Mouse (Mus musculus) ZHBTc4 (cell line): Measurements from ENCODE around the gene Wdfy4.

Source experiments
- DNase-seq: peaks from one replicate; pipeline ENCODE4 v3.0.0-alpha.2; 2011; ENCODE audit warnings: low read depth, low spot score

Wdfy4 gene

DNA sequence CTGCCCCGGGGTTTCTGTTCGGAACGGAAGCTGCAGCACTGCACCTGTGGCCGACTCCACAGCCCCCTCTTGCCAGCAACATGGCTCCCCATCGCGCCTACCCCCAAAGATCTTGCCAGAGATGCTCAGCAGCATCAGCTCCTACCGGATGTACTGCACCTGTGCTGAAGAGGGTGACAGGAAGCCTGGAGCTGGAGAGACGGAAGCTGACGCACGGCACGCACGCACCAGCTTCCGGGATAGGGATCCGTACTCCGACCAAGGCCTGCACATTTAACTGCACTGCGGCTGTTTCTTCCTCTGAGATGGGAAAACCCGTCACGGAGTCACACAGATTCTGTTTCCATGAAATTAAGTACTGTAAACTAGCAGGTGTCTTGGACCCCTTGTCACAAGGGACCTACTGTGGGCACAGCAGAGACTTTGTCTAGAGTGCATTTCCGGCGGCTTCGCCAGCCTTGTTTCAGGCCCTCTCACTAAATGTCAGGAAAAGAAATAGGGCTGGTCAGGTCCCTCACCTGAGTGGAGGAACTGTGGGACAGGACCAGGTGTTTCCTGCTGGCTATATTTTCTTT, 4.6 kb upstream of the Wdfy4 start:
- DNase-seq = no peak

GRCm38 (mm10) chr14:33189230-33189629, 3.9 kb upstream of the Wdfy4 start:
- DNase-seq = no peak

DNA sequence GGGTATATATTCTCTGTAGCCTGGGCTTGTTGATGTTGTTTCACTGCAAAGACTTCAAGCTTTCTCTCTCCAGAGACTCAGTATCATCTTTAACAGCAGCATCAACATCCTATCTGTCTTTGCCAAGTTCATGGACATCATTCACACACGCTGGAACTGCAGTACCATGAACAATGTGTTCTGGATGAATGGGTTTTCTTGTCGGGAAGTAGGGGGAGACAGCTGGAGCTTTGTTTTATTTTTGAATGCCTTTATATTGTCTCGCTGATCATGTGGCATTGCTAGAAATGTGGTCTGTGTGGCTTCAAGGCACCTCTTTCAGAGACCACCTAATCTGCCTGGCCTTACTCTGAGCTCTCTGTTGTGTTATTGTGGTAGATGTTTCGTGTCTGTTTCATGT, 1.9 kb upstream of the Wdfy4 start:
- DNase-seq = no peak

DNA sequence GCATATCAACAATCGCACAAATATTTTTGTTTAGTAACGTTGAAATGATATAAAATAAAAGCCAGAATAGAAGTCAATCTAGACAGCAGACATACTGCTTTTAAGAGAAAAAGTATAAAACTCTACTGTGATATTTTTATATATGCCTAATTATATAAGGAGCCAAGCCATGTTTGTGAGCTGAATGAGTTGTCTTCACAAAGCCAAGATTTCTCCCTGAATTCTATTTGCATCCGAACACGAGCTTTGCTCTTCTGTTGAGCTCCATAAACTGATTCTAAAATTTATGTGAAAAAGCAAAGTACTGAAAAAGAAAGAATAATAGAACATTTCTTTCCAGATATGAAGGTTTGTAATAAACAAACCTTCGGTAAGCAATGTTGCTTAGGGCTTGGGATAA, 5.2 kb downstream of the Wdfy4 start:
- no peak for DNase-seq

DNA sequence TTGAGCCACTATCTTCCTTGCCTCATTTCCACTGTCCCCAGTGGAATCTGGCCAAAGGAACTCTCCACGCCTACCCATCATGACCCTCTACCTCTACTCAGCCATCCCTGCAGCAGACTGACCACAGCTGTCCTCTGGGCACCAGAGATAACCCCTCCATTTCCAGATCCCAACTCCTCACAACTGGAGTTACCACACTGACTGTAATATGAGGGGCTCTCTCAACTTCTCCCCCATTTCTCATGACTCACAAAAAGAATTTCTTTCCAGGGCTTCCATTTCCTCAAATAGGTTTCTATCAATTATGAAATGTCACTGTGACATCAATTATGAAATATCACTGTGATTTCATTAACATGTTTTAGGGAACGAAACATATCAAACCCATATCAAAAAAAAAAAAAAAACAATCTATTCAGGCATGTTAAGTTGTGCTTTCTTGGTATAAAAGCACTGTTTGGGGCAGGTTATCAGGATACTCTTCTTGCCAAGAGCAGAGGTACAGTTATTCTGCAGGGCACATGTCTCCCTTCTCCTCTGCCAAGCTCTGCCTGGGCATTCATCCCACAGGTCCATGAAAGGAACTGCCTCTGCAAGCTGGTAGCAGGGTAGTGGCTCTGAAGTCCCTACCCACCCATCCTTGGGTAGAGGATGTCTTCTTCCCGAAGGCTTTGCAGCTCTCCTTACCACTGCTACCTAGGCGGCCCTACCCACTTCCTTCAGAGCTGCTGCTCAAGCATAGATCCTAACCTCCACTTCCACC, 10.1 kb downstream of the Wdfy4 start:
- DNase-seq = no peak

GRCm38 (mm10) chr14:33171942-33172341, 13.4 kb downstream of the Wdfy4 start:
- DNase-seq = no peak

- DNase-seq = no peak
Measured at GRCm38 (mm10) chr14:33168750-33169149, 16.6 kb downstream of the Wdfy4 start.

DNA sequence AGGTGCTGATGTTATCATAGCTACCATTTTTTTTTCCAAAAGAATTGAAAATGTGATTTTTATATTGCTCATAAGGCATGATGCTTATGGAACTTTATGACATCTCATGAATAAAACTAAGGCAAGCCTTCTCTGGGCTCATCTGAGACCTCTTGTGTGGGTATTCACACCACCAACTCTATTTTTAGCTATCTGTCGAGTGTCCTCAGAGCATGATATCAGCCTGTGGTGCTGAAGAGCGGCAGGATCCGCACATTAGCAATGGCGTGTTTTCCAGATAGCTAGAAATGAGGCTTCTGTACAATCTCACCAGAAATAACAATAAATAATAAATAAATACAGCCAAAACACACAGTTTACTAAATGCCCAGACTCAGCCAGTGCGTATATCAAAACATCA, 23.1 kb downstream of the Wdfy4 start:
- no peak for DNase-seq

DNA sequence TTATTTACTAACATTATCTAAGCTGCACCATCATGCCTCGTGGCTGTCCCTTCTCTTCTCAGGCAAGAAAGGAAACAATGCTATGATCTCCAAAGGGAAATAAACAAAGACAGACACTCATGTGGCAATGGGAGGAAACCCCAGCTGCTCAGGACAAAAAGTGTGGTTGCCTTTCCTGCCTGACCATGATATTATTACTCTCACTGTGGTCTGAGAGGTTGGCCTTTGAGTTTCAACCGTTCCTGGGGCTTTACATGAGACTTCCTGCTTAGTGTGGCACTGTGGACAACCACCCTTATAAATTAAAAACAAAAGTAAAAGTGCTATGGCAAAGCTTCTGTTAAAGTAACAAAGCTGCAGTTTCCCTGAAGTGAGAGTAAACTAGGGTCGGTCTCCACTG, 27.0 kb downstream of the Wdfy4 start:
- no peak for DNase-seq

DNA sequence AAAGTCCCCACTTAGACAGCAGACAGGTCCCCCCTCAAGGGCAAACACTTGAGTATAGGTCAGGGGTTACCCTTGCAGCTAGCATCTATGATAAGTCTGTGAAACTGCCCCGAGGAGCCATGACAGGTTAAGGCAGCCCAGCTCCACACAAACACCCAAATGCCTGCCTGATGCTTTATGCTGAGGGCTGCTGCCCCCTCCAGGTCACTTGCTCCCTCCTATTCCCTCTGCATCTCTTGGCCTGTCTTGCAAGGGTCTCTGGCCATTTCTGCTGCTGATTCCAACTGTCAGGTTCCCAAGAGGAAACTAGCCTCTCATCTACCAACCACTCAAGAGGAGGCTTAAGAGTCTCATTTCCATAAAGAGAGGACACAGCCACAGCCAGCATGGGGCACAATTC, 32.4 kb downstream of the Wdfy4 start:
- peak; percentile 55 for DNase-seq

- DNase-seq = peak; percentile 30
Measured at GRCm38 (mm10) chr14:33146287-33146686, 39.0 kb downstream of the Wdfy4 start.

DNA sequence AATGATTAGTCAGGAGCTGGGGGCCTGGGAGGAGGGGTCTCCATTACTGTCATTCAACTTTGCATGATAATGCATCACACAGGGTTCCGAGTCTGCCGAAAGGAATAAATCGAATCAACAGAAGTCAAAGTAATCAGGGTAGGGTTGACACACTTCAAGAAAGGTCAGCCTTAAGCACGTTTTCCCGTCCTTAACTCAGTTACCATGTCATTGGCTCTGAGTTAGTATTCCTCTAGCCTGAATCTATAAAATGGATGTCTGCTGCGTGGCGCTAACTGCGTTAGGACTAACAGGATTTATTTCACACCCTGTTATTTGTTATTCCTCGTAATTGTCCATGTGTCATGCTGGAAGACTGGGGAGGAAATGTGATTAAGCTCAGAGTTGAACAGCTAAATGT, 48.5 kb downstream of the Wdfy4 start:
- DNase-seq = no peak

GRCm38 (mm10) chr14:33135170-33135569, 50.1 kb downstream of the Wdfy4 start:
- no peak for DNase-seq

DNA sequence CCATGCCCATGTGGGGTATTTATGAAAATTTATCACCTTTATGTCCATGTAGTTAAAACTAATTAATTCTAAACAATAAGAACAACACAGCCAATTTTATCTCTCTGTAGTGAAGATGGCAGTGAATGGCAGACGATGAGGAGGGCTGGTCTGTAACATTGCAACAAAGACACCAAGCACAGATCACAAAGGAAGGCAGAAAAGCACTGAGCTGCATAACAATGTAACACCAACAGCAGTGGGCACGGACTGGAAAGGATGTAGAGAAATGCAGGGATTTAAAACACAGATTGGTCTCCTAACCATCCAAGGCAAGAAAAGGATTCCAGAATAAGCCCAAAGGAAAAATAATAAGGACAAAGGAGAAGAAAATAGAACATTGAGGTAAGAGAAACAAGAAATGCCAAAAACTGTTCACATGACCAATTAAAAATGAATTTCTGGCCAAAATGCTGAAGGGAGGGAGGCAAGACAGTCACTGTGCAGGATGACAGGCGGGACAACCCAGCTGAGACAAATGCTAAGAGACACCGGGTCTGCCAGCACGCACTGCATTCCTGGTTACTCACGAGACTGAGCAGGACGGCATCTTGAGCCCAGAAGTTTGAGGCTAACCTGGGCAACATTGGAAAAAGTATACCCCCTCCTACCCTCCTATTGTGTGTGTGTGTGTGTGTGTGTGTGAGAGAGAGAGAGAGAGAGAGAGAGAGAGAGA, 54.1 kb downstream of the Wdfy4 start:
- DNase-seq = peak; percentile 84

DNA sequence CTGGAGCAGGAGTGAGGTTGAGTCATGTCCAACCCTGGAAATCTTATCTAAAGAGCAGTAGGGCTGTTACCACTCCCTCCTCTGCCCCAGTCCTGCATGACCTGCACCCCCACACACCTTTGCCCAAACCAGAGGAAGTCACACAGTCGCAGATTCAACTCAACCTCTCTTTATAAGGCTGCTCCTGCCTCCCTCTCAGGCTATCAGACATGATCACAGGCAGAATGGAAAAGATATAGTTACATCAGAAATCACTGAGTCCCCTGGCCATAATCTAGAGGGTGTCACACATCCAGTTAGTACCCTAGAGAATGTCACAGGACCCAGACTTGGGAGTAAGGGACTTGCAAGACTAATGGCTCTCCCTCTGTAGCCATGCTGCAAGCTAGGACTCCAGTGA, 68.7 kb downstream of the Wdfy4 start:
- DNase-seq = no peak

GRCm38 (mm10) chr14:33104809-33105208, 80.5 kb downstream of the Wdfy4 start:
- peak; percentile 5 for DNase-seq

DNA sequence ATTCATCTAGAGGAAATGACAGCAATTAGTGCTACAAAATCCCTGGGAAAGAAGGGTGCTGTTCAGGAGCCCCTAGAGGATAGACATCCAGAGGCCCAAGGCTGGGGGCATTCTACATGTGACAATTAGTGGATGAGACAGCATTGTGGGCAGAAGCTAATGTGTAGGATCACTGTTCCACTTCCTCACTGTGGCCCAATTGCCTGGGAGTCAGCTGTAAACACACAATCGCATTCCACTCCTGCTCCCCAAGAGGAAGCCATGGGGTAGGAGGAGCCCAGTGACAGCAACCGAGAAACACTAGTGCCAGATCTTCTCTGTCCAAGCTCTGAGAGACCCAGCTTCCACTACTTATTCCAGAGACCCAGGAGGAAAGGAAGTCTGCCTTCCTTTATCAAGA, 83.7 kb downstream of the Wdfy4 start:
- DNase-seq = no peak

DNA sequence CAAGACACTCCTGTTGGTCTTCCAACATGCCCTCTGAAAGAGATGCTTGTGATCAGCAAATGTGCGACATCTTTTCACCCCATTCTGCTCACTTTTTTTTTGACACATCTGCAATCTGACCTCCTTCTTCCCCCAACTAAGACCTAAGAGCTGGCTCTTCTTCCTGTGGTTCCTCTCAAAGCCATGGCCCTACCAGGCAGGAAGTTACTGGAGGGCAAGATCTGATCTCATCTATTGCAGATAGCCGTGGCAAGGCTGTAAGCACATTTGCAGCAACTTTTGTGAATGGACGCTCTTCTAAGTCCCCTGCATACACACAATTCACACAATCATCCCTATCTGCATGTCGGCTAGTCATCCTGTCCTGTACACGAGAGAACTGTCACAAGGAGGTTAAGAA, 85.4 kb downstream of the Wdfy4 start:
- no peak for DNase-seq

- peak; percentile 79 for DNase-seq
Measured at GRCm38 (mm10) chr14:33099111-33099510, 86.2 kb downstream of the Wdfy4 start.

- no peak for DNase-seq
Measured at GRCm38 (mm10) chr14:33096462-33096861, 88.8 kb downstream of the Wdfy4 start.

- no peak for DNase-seq
Measured at GRCm38 (mm10) chr14:33083326-33083725, 102.0 kb downstream of the Wdfy4 start.

- DNase-seq = no peak
Measured at GRCm38 (mm10) chr14:33082301-33082700, 103.0 kb downstream of the Wdfy4 start.

DNA sequence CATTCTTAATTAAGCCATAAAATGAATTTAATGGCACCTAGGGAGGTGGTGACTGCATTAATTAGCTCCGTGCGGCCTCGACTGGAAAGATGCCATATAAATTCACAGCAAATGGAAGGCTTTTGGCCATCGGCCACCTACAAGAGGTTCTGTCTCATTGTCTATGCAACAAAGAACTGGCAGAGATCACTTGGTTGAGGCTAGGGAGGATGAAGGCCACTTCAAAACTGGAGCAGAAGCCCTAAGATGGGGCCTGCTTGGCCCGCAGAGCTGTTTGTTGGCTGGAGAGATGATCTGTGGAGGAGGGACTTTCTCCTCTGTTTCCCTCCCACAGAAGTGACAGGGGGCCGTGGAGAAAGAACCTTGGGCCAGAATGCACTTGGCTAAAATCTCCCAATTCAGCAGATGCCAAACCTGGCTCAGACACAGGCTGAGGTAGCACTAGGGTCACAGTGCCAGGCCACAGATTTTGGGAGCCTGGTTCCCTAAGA, 103.9 kb downstream of the Wdfy4 start:
- DNase-seq = no peak
